Mouse (Mus musculus) stomach, embryonic 14.5 days (tissue): Measurements from ENCODE around the gene Parp3. TPM values are rescaled to one million over a fixed set of nuclear protein-coding genes. Genes with fewer than 3 reads are reported as not detected.

Experiments
- ATAC-seq: fragments of 200-750 bp; cut with Nextera tagmentation; 2 replicates; pipeline ENCODE4 v1.8.0; 2017; ENCODE audit warnings: low read depth, moderate TSS enrichment; ENCODE audit not compliant: insufficient number of reproducible peaks, insufficient read depth, low FRiP score
- H3K27ac ChIP-seq: fragments of 300-500 bp; sonication (generic); 2 replicates; pipeline ENCODE4 v1.5.1; 2014; ENCODE audit warnings: mild to moderate bottlenecking, low read length, moderate library complexity, mixed read lengths
- H3K27me3 ChIP-seq: fragments of 300-500 bp; sonication (generic); 2 replicates; pipeline ENCODE4 v1.6.1; 2014; ENCODE audit warnings: low read length, control low read depth, mixed read lengths; ENCODE audit not compliant: control insufficient read depth, insufficient read depth
- H3K36me3 ChIP-seq: fragments of 300-500 bp; sonication (generic); 2 replicates; pipeline ENCODE4 v1.6.1; 2014; ENCODE audit warnings: mild to moderate bottlenecking, control low read depth, low read length, moderate library complexity, mixed read lengths; ENCODE audit not compliant: control insufficient read depth, insufficient read depth
- H3K4me1 ChIP-seq: fragments of 300-500 bp; sonication (generic); 2 replicates; pipeline ENCODE4 v1.6.1; 2014; ENCODE audit warnings: low read length, control low read depth, mixed read lengths; ENCODE audit not compliant: control insufficient read depth, insufficient read depth
- H3K4me2 ChIP-seq: fragments of 300-500 bp; sonication (generic); replicated peaks from 2 replicates; pipeline ENCODE4 v1.6.1; 2014; ENCODE audit warnings: low read depth, low read length, control low read depth
- H3K4me3 ChIP-seq: fragments of 300-500 bp; sonication (generic); 2 replicates; pipeline ENCODE4 v1.5.1; 2014; ENCODE audit warnings: low read depth, low read length, control low read depth
- H3K9ac ChIP-seq: fragments of 300-500 bp; sonication (generic); replicated peaks from 2 replicates; pipeline ENCODE4 v1.6.1; 2014; ENCODE audit warnings: low read depth, mild to moderate bottlenecking, control low read depth, low read length, moderate library complexity, mixed read lengths
- H3K9me3 ChIP-seq: fragments of 300-500 bp; sonication (generic); 2 replicates; pipeline ENCODE4 v1.6.1; 2016; ENCODE audit warnings: low read depth, low read length, control low read depth; ENCODE audit not compliant: control insufficient read depth
- WGBS: fragments of 180-500 bp; shearing (Covaris S2); extraction: QIAGEN DNeasy Blood & Tissue Kit; methylation state at CpG from one replicate; pipeline ENCODE4 v1.1.7; 2014; 5-methylcytosine and 5-hydroxymethylcytosine counted together
- polyA plus RNA-seq: library from polyadenylated mRNA; unstranded; fragments of >200 nt; fragmentation: Nextera tagmentation; extraction: Ambion mirVana; gene quantifications from 2 replicates; pipeline ENCODE4 v1.2.1, GENCODE M21; 2014

Parp3 gene
- 2.4 and 3.1 TPM in 2 replicates for polyA plus RNA-seq

DNA sequence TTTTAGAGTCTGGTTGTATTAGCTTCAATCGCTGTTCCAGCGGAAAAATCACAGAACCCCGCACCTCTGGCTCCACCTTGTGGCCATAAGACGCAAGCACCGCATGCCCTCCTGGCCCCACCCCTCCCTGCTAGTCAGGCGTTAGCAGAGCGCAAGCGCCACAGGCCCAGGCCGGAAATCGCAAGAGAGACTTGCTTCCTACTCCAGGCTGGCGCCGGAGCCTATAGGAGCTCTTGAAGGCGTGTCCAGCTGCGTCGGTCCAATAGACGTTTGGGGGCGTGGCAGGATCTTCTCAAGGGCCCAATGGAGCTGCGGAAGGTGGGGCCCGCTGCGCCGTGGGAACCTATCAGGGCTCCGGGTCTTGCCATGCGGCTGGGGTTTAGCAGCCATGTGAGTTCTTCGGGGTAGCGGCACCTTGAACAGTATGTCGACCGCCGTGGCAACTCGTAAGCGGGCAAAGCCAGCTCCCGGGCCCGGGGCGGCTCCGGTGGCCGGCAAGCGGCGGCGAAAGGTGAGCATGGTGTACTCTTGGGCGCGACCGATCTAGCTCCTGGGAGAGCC lies at the start of gene Parp3:
Parp3 (minus strand) TSS at position 26 of the 561 bp plus-strand sequence.
- H3K4me3 ChIP-seq = peak within 1 kb of the TSS; percentile 75
- peak; percentile 97 for ATAC-seq
- H3K36me3 ChIP-seq = peaks cover 11% of the 10 kb centered on the region
- H3K27me3 ChIP-seq = no peaks in the 10 kb centered on the region
- H3K9me3 ChIP-seq = no peaks in the 10 kb centered on the region
- peak within 1 kb of the TSS; percentile 59 for H3K27ac ChIP-seq
- H3K4me2 ChIP-seq = peak within 1 kb of the TSS; percentile 94
- peak within 1 kb of the TSS; percentile 37 for H3K9ac ChIP-seq
- H3K4me1 ChIP-seq = peaks cover 23% of the 10 kb centered on the region
- 2% methylated on average over 41 of the region's 41 CpGs for WGBS

DNA sequence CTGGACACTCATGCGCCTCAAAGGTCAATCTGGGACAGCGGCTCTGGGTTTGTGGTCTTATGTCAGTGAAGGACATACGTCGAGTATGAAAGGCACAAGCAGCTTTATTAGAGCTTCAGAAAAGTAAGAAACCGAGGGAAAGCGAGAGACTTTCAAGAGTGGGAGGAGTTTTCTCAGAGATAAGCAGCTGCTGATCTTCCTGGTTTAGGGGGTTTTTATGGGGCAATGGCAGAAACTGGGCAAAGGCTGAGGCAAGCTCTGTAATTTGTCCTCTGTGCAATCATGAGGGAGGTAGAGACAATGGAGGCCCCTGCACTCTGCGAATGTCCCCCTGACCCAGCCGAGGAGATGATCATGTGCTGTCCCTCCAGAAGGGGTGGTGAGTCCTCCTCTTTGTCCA lies 43.2 kb upstream of the Parp3 start:
- H3K9me3 ChIP-seq = no peaks in the 10 kb centered on the region
- no peaks in the 10 kb centered on the region for H3K27me3 ChIP-seq
- WGBS = 69% methylated on average over 8 of the region's 8 CpGs
- H3K36me3 ChIP-seq = no peaks in the 10 kb centered on the region
- H3K4me1 ChIP-seq = no peaks in the 10 kb centered on the region
- H3K27ac ChIP-seq = no peak overlapping the region
- H3K4me2 ChIP-seq = no peak overlapping the region
- no peak overlapping the region for H3K9ac ChIP-seq
- H3K4me3 ChIP-seq = no peak overlapping the region
- no peak for ATAC-seq

DNA sequence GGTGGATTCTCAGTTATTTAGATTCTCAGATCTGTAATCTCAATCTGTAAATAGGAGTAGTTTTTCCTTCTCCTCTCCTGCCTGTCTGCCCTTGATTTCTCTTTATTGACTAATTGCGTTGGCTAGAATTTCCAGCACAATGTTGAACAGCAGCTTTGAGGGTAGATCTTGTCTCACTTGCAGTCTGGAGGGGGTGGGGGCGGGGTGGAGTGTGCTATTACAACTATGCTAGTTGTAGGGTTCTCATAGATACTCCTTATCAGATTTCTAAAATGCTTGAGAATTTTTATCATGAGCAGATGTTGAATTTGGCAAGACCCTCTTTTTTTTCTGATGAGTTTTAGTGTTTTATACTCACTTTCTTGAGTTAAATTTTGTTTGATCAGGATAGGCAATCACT lies 42.7 kb upstream of the Parp3 start:
- Histone ChIP-seq H3K36me3 (no peaks in the 10 kb centered on the region), H3K9ac (no peak overlapping the region), H3K27me3 (no peaks in the 10 kb centered on the region), H3K27ac (no peak overlapping the region), H3K4me3 (no peak overlapping the region), H3K9me3 (no peaks in the 10 kb centered on the region), H3K4me1 (no peaks in the 10 kb centered on the region), H3K4me2 (no peak overlapping the region)
- 60% methylated on average over 2 of the region's 2 CpGs for WGBS
- ATAC-seq = no peak

DNA sequence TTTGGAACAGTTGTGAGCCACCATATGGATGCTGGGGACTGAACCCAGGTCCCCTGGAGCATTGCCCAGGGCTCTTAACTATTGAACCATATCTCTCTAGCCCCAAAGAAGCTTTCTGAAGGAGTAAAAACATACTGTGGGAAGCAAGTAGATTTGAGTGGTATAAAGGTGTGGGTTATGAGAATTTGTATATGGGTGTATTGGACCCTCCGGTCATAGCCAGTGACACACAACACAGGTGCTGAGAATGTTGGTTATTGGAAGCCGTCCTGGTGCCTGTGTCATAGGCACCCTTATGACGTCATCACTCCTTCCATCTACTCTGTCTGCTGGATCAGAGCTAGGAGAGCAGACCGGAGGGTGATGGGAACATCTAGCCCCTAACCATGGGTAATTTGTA lies 37.5 kb upstream of the Parp3 start, which contains the start of gene Iqcf5:
Iqcf5 (plus strand) TSS at position 301 of the 400 bp plus-strand sequence.
- no peaks in the 10 kb centered on the region for H3K4me1 ChIP-seq
- no peak within 1 kb of the TSS for H3K27ac ChIP-seq
- WGBS = 87% methylated on average over 4 of the region's 4 CpGs
- no peaks in the 10 kb centered on the region for H3K9me3 ChIP-seq
- no peak within 1 kb of the TSS for H3K9ac ChIP-seq
- ATAC-seq = no peak
- no peak within 1 kb of the TSS for H3K4me3 ChIP-seq
- no peaks in the 10 kb centered on the region for H3K36me3 ChIP-seq
- H3K27me3 ChIP-seq = no peaks in the 10 kb centered on the region
- H3K4me2 ChIP-seq = no peak within 1 kb of the TSS

DNA sequence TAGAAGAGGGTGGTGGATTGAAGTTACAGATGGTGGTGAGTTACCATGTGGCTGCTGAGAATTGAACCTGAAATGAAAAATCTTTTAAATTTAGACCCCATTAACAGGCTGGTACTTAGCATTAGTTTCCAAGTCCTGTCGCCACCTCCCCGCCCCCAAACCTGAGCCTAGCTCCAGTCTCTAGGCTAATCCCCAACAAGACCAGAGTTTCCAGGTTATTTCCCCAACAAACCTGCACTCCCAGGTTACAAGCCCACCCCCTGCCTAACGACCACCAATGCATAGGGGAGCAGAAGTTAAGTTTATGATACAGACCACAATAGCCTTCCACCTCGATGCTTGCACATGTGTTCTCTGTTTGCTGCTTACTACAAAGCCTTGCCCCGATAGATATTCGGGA lies 36.8 kb upstream of the Parp3 start:
- Histone ChIP-seq H3K4me2 (no peak overlapping the region), H3K36me3 (no peaks in the 10 kb centered on the region), H3K9me3 (no peaks in the 10 kb centered on the region), H3K4me3 (no peak overlapping the region), H3K27me3 (no peaks in the 10 kb centered on the region), H3K4me1 (no peaks in the 10 kb centered on the region), H3K27ac (no peak overlapping the region), H3K9ac (no peak overlapping the region)
- ATAC-seq = no peak
- WGBS = 76% methylated on average over 6 of the region's 6 CpGs

DNA sequence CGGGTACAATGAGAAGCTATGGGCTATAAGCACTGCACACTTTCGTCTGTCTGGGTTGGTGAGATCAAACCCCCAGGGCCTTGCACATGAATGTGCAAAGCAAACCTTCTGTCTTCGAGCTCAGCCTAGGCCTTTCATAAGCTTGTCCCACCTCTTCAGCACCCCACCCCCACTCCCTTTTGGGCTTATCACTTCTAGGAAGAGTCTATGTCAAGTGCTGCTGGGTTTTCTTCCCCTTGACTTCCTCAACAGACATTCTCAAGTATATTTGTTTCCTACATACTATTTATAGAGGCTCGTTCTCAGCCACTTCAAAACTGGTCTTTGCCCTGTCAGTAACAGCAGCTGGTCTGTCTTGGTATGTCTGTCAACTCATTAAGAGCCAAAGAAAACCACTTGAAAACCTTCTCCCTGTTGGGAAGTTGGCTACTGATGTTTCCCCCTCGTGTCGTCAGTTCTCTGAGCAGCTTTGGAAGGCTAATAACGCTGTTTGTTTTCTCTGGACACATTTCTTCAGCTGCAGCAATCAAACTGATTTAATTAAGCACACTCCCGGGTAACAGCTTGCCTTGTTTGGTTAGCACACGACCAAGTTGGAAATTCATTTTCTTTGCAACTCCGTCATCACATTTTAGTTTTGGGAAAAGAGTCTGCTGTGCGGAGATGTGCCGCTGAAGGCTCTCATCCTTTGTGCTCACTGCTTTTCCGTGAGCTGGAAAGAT lies 36.1 kb upstream of the Parp3 start:
- no peaks in the 10 kb centered on the region for H3K9me3 ChIP-seq
- no peak overlapping the region for H3K27ac ChIP-seq
- no peak overlapping the region for H3K4me3 ChIP-seq
- no peaks in the 10 kb centered on the region for H3K36me3 ChIP-seq
- ATAC-seq = no peak
- no peak overlapping the region for H3K9ac ChIP-seq
- 64% methylated on average over 13 of the region's 13 CpGs for WGBS
- no peaks in the 10 kb centered on the region for H3K27me3 ChIP-seq
- no peaks in the 10 kb centered on the region for H3K4me1 ChIP-seq
- H3K4me2 ChIP-seq = no peak overlapping the region

DNA sequence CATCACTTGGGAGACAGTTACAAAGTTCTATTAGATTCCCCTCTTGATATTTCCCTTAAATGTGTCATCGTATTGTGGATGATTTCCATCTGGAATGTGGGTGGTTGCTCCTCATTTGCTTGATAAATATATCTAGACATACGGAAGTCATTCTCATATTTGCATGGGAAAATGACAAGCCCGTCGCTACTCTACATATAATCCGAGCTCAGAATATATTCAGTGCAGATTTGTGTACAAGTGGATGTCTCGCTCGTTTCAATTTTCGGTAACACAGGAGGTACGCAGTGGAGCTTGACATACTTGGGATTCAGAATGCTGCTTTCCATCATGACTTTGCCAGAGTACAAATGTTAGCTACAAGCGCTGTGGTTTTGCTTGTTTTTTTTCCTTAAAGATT lies 32.6 kb upstream of the Parp3 start:
- 84% methylated on average over 10 of the region's 10 CpGs for whole genome bisulfite sequencing
- no peak overlapping the region for H3K4me2 ChIP-seq
- no peak overlapping the region for H3K9ac ChIP-seq
- no peaks in the 10 kb centered on the region for H3K9me3 ChIP-seq
- no peak for ATAC-seq
- no peaks in the 10 kb centered on the region for H3K4me1 ChIP-seq
- H3K4me3 ChIP-seq = no peak overlapping the region
- no peak overlapping the region for H3K27ac ChIP-seq
- H3K36me3 ChIP-seq = no peaks in the 10 kb centered on the region
- H3K27me3 ChIP-seq = no peaks in the 10 kb centered on the region

DNA sequence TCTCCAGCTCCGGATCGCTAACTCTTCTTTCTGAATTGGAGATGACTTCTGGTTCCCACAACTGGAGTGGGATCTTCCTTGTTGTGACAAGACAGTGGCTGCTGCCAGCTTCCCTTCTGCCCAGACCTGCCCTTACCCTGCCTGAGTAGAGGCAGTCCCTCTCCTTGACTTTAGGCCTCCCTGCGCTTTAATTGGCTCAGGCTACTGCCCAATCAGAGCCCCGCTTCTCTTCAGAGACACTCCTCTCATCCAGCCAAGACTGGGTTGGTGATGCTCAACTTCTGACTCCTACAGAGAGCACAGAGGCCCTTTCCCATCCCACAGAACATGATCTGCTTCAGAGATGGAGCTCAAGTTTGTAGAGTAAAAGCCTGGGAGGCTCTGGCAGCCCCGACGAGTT lies 27.5 kb upstream of the Parp3 start:
- Histone ChIP-seq H3K9me3 (no peaks in the 10 kb centered on the region), H3K27ac (no peak overlapping the region), H3K9ac (no peak overlapping the region), H3K4me1 (no peaks in the 10 kb centered on the region), H3K4me2 (no peak overlapping the region), H3K27me3 (no peaks in the 10 kb centered on the region), H3K4me3 (no peak overlapping the region), H3K36me3 (no peaks in the 10 kb centered on the region)
- WGBS = 82% methylated on average over 6 of the region's 6 CpGs
- ATAC-seq = no peak
